Mouse (Mus musculus) lung, embryonic 15.5 days (tissue): ENCODE data around the gene Slc2a13. TPM values are rescaled to one million over a fixed set of nuclear protein-coding genes. Genes with fewer than 3 reads are reported as not detected.
A peak's percentile ranks its signal among the peaks of the same experiment; 100 is the strongest.

Experiments used
- ATAC-seq: fragments of 200-750 bp; cut with Nextera tagmentation; 2 replicates; pipeline ENCODE4 v1.8.0; 2017; ENCODE audit warnings: moderate number of reproducible peaks, borderline replicate concordance; ENCODE audit not compliant: low FRiP score, low TSS enrichment; ENCODE audit errors: extremely low read depth
- H3K27ac ChIP-seq: fragments of 300-500 bp; sonication (generic); 2 replicates; pipeline ENCODE4 v1.5.1; 2015; ENCODE audit warnings: moderate library complexity, mild to moderate bottlenecking, inconsistent platforms
- H3K27me3 ChIP-seq: fragments of 300-500 bp; sonication (generic); 2 replicates; pipeline ENCODE4 v1.6.1; 2015; ENCODE audit warnings: inconsistent platforms
- H3K36me3 ChIP-seq: fragments of 300-500 bp; sonication (generic); 2 replicates; pipeline ENCODE4 v1.6.1; 2015; ENCODE audit warnings: inconsistent platforms
- H3K4me1 ChIP-seq: fragments of 300-500 bp; sonication (generic); 2 replicates; pipeline ENCODE4 v1.6.1; 2015; ENCODE audit warnings: inconsistent platforms
- H3K4me2 ChIP-seq: fragments of 300-500 bp; sonication (generic); 2 replicates; pipeline ENCODE4 v1.6.1; 2015; ENCODE audit warnings: inconsistent platforms, mild to moderate bottlenecking, moderate library complexity
- H3K4me3 ChIP-seq: fragments of 300-500 bp; sonication (generic); 2 replicates; pipeline ENCODE4 v1.5.1; 2015; ENCODE audit warnings: mild to moderate bottlenecking, inconsistent platforms
- H3K9ac ChIP-seq: fragments of 300-500 bp; sonication (generic); 2 replicates; pipeline ENCODE4 v1.6.1; 2015; ENCODE audit warnings: inconsistent platforms
- H3K9me3 ChIP-seq: fragments of 300-500 bp; sonication (generic); 2 replicates; pipeline ENCODE4 v1.6.1; 2016; ENCODE audit warnings: inconsistent platforms
- WGBS: fragments of 180-500 bp; shearing (Covaris S2); methylation state at CpG from one replicate; pipeline ENCODE4 v1.1.7; 2015; 5-methylcytosine and 5-hydroxymethylcytosine counted together
- polyA plus RNA-seq: library from polyadenylated mRNA; unstranded; fragments of >200 nt; fragmentation: Nextera tagmentation; extraction: Ambion mirVana; gene quantifications from 2 replicates; pipeline ENCODE4 v1.2.1, GENCODE M21; 2015

Slc2a13 gene
- polyA plus RNA-seq, 1 experiment from 2014 or later = 1.5 TPM

DNA sequence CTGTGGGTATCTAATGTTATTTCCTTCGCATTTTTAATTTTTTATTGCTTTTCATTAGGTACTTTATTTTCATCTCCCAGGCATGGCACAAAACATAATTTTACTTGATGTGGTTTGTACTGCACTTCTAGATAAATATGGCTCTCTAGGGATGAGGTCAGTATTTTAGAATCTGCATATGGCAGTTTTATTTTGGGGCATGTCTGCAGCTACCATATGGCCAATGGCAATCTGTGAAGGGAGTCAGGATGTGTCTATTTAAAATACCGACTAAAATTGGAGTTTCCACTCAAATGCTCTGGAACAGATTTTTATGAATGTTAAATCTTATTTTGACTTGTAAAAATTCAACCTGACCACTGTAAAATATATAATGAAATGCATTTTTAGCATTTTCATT is 133.2 kb downstream of the Slc2a13 start:
- no peaks in the 10 kb centered on the region for H3K27me3 ChIP-seq
- H3K9me3 ChIP-seq = no peaks in the 10 kb centered on the region
- H3K4me2 ChIP-seq = no peak overlapping the region
- no peak for ATAC-seq
- no peaks in the 10 kb centered on the region for H3K4me1 ChIP-seq
- WGBS = 85% methylated on average over 2 of the region's 2 CpGs
- no peak overlapping the region for H3K4me3 ChIP-seq
- H3K9ac ChIP-seq = no peak overlapping the region
- H3K27ac ChIP-seq = no peak overlapping the region
- H3K36me3 ChIP-seq = no peaks in the 10 kb centered on the region

DNA sequence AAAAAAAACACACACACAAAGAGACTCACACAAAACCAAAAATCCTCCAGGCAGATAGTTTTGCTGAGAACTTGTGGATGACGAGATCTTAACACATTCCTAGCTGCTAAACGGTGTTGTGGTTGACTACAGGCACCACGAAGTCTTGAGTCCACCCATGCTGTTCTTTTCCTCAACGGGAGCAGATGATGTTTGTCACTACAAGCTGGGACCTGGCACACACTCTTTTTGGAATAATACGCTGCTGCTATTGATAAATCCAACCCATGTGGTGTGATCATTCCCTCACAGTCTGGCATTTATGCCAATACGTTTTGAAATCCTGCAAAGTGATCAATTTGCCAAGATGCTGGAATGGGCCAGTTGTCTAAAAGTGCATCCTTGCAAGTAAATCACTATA is 147.6 kb downstream of the Slc2a13 start:
- Histone ChIP-seq H3K4me1 (no peaks in the 10 kb centered on the region), H3K9ac (no peak overlapping the region), H3K36me3 (no peaks in the 10 kb centered on the region), H3K4me2 (no peak overlapping the region), H3K27me3 (no peaks in the 10 kb centered on the region), H3K9me3 (no peaks in the 10 kb centered on the region), H3K27ac (no peak overlapping the region), H3K4me3 (no peak overlapping the region)
- no peak for ATAC-seq
- 78% methylated on average over 6 of the region's 6 CpGs for WGBS

DNA sequence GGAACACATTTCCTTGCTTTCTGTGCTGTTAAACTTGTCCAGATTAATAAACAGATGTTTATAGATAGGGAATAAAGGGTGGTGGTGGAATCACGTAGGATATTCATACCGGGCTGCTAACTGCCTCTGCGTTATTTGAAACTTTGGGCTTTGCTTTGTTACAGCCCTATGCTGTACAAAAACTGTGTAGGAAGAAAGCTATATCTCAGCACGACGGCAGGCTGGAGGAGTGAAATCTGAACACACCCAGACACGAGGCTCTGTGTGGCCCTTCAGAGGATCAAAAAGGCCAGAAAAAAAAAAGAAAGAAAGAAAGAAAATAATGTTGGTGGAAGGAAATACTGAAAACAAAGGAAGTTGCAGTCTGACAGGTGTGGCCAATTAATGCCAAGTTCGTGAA is 166.1 kb downstream of the Slc2a13 start:
- Histone ChIP-seq H3K9ac (no peak overlapping the region), H3K4me1 (no peaks in the 10 kb centered on the region), H3K36me3 (no peaks in the 10 kb centered on the region), H3K4me2 (no peak overlapping the region), H3K27ac (no peak overlapping the region), H3K4me3 (no peak overlapping the region), H3K27me3 (no peaks in the 10 kb centered on the region), H3K9me3 (no peaks in the 10 kb centered on the region)
- ATAC-seq = no peak
- WGBS = 56% methylated on average over 7 of the region's 7 CpGs

- Histone ChIP-seq H3K4me3 (no peak overlapping the region), H3K9ac (no peak overlapping the region), H3K9me3 (no peaks in the 10 kb centered on the region), H3K27ac (no peak overlapping the region), H3K4me1 (no peaks in the 10 kb centered on the region), H3K27me3 (no peaks in the 10 kb centered on the region), H3K36me3 (no peaks in the 10 kb centered on the region), H3K4me2 (no peak overlapping the region)
- WGBS = 72% methylated on average over 4 of the region's 4 CpGs
- no peak for ATAC-seq
Measured at GRCm38 (mm10) chr15:91395165-91395564, 177.9 kb downstream of the Slc2a13 start.

GRCm38 (mm10) chr15:91383694-91384093 is 189.4 kb downstream of the Slc2a13 start:
- no peak overlapping the region for H3K27ac ChIP-seq
- WGBS = 49% methylated on average over 1 of the region's 1 CpGs
- H3K36me3 ChIP-seq = no peaks in the 10 kb centered on the region
- ATAC-seq = no peak
- peaks cover 4% of the 10 kb centered on the region; the same call in 1 of the 2 replicates for H3K4me1 ChIP-seq
- H3K9ac ChIP-seq = no peak overlapping the region
- no peak overlapping the region for H3K4me3 ChIP-seq
- no peaks in the 10 kb centered on the region for H3K9me3 ChIP-seq
- H3K4me2 ChIP-seq = no peak overlapping the region
- H3K27me3 ChIP-seq = no peaks in the 10 kb centered on the region

DNA sequence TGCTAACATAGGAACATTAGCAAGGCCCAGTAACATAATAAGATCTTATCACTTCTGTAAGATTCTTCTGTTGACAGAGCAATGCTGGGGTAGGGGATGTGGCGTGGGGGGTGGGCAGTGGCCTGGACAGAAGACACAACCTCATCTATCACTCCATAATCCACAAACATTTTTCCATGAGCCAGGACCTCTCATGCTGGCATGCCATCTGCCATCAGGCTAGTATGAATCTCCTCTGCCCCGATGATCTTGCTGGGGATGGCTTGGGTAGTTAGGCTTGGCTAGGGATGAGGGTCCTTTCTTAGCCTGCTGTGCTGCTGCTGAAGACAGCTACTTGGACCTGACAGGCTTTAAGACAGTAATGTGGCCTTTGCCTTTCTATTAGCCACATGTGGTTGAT is 190.5 kb downstream of the Slc2a13 start:
- no peak for ATAC-seq
- Histone ChIP-seq H3K9ac (no peak overlapping the region), H3K4me2 (no peak overlapping the region), H3K4me1 (peaks cover 6% of the 10 kb centered on the region; the same call in 1 of the 2 replicates), H3K36me3 (no peaks in the 10 kb centered on the region), H3K27me3 (no peaks in the 10 kb centered on the region), H3K9me3 (no peaks in the 10 kb centered on the region), H3K4me3 (no peak overlapping the region), H3K27ac (no peak overlapping the region)
- 76% methylated on average over 2 of the region's 2 CpGs for WGBS

DNA sequence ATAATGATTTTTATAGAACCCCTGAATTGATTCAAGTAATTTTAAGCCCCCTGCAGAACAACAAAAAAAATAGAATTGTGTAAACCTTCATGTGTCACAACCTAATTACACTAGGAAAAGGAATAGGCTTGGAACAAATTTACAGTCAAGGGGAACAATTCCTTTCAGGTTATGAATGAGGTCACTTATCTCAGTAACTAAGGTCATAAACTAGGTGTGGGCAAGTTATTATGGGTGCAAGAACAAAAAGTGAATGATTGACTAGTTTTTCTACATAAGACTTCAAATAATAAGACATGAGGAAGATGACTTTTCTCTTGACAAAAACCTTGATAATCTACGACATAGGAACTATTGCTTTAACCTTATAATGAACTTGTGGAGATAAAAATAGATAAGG is 191.2 kb downstream of the Slc2a13 start:
- H3K27ac ChIP-seq = no peak overlapping the region
- no peak overlapping the region for H3K9ac ChIP-seq
- H3K4me1 ChIP-seq = peaks cover 6% of the 10 kb centered on the region; the same call in 1 of the 2 replicates
- H3K27me3 ChIP-seq = no peaks in the 10 kb centered on the region
- H3K36me3 ChIP-seq = no peaks in the 10 kb centered on the region
- no peak overlapping the region for H3K4me2 ChIP-seq
- ATAC-seq = no peak
- WGBS = 87% methylated on average over 1 of the region's 1 CpGs
- H3K9me3 ChIP-seq = no peaks in the 10 kb centered on the region
- H3K4me3 ChIP-seq = no peak overlapping the region

DNA sequence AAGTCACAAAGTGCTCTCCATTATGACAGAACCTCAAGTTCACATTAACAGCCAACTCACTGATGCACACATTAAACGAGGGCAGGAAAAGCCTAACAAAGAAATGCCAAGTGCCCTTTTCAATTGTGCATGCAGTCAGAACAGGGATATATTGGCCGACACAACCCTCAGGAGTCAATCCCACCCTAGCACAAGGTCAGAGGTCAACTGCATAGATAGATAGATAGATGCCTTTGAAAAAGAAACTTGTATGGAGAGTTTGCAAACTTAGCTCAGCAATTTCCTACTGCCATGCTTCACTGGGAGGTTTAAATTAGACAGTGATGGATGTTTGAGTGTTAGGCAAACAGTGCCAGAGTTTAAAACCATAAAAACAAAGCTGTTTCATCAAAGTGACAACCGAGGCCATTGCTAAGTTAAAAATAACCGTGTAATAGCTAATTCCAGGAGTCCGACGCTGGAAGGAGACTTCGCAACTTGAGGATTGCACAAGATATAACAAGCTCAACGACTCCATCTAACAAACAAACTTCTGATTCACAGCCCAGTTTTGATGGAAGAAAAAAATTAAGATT is 194.2 kb downstream of the Slc2a13 start:
- H3K27me3 ChIP-seq = no peaks in the 10 kb centered on the region
- H3K4me3 ChIP-seq = no peak overlapping the region
- no peak overlapping the region for H3K27ac ChIP-seq
- H3K4me2 ChIP-seq = no peak overlapping the region
- no peaks in the 10 kb centered on the region for H3K9me3 ChIP-seq
- peak; percentile 27; the same call in 1 of the 2 replicates for ATAC-seq
- no peaks in the 10 kb centered on the region for H3K36me3 ChIP-seq
- H3K9ac ChIP-seq = no peak overlapping the region
- peaks cover 6% of the 10 kb centered on the region; the same call in 1 of the 2 replicates for H3K4me1 ChIP-seq
- WGBS = 11% methylated on average over 8 of the region's 8 CpGs

- no peaks in the 10 kb centered on the region for H3K27me3 ChIP-seq
- no peak overlapping the region for H3K4me2 ChIP-seq
- no peak overlapping the region for H3K9ac ChIP-seq
- H3K9me3 ChIP-seq = no peaks in the 10 kb centered on the region
- H3K4me1 ChIP-seq = peaks cover 16% of the 10 kb centered on the region
- H3K27ac ChIP-seq = no peak overlapping the region
- no peak for ATAC-seq
- no peak overlapping the region for H3K4me3 ChIP-seq
- no peaks in the 10 kb centered on the region for H3K36me3 ChIP-seq
- WGBS = 86% methylated on average over 11 of the region's 11 CpGs
Measured at GRCm38 (mm10) chr15:91377568-91377967, 195.5 kb downstream of the Slc2a13 start.

DNA sequence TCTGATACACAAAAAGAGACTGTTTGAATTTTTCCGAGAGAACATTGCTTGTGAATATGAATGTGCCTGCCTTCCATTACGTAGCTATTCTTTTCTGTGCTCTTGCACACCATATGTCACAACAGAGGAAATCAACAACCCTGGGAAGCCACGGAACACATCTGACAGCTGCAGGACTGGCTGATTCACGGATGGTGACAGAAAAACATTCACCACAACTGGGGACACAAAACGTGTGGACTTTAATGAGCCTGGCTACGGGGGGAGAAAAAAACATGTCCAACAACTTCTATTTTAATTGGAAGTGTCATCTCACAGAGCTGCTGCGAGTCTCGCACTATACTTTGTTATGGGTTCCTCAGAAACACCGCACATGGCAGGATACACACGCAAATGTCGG is 196.0 kb downstream of the Slc2a13 start:
- Histone ChIP-seq H3K9ac (no peak overlapping the region), H3K4me1 (peaks cover 20% of the 10 kb centered on the region), H3K36me3 (no peaks in the 10 kb centered on the region), H3K4me3 (no peak overlapping the region), H3K9me3 (no peaks in the 10 kb centered on the region), H3K27ac (no peak overlapping the region), H3K4me2 (no peak overlapping the region), H3K27me3 (no peaks in the 10 kb centered on the region)
- ATAC-seq = no peak
- 65% methylated on average over 11 of the region's 11 CpGs for WGBS

GRCm38 (mm10) chr15:91374441-91374840 is 198.6 kb downstream of the Slc2a13 start:
- no peaks in the 10 kb centered on the region for H3K27me3 ChIP-seq
- no peak overlapping the region for H3K9ac ChIP-seq
- 60% methylated on average over 5 of the region's 5 CpGs for WGBS
- no peaks in the 10 kb centered on the region for H3K9me3 ChIP-seq
- H3K4me2 ChIP-seq = no peak overlapping the region
- H3K4me1 ChIP-seq = peaks cover 20% of the 10 kb centered on the region
- no peak for ATAC-seq
- no peak overlapping the region for H3K27ac ChIP-seq
- no peak overlapping the region for H3K4me3 ChIP-seq
- no peaks in the 10 kb centered on the region for H3K36me3 ChIP-seq

- no peaks in the 10 kb centered on the region for H3K9me3 ChIP-seq
- H3K27me3 ChIP-seq = no peaks in the 10 kb centered on the region
- H3K4me1 ChIP-seq = peaks cover 15% of the 10 kb centered on the region
- H3K27ac ChIP-seq = no peak overlapping the region
- no peaks in the 10 kb centered on the region for H3K36me3 ChIP-seq
- 31% methylated on average over 7 of the region's 7 CpGs for WGBS
- H3K4me2 ChIP-seq = no peak overlapping the region
- no peak overlapping the region for H3K9ac ChIP-seq
- H3K4me3 ChIP-seq = no peak overlapping the region
- ATAC-seq = peak; percentile 80
Measured at GRCm38 (mm10) chr15:91373203-91373584, 199.9 kb downstream of the Slc2a13 start.
